Mouse (Mus musculus) spleen, postnatal 36 days (tissue): ENCODE measurements around the gene Eif5b.
"Not testable (repeated sequence)": the region's sequence is repeated elsewhere in the genome, so short reads cannot be mapped to it uniquely, and the experiment has no call there.

Experiments
- DNase-seq, 2 experiments: peaks; one replicate each; pipeline ENCODE4 v3.0.0; 2022; ENCODE audit warnings: low spot score in 2 of 2, mixed read lengths in 1 of 2

Eif5b gene

DNA sequence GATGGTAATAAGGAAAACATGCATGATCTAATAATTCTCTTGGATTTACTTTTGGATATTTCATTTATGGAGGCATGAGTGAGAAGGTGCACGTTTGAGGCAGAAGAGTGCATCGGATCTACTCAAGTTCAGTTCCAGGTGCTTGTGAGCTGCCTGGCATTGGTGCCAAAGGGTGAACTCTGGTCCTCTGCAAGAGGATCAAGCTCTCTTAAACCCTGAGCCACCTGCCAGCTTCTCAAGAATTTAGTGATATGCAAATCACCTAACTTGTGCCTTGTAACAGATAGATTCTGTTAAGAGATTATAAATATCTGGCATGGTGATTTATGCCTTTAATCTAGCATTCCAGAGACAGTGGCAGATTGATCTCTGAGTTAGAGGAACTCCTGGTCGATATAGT is 5.2 kb downstream of the Eif5b start:
- DNase-seq: no peak

DNA sequence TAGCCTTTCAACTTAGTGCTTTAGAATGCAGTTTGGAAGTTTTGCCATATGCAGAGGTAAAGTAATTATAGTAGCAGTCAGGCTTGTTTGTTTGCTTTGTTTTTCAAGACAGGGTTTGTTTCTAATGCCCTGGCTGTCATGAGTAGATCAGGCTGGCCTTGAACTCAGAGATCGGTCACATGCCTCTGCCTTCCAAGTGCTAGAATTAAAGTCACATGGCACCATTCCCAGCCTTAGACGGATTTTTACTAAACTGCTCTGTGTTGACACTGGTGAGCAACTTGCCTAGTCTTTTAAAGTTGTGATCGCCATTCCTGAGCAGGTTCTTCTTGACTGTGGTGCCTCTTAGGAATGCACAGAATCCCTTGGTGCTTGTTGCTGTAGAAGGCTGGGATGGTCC is 8.9 kb downstream of the Eif5b start:
- no peak for DNase-seq

DNA sequence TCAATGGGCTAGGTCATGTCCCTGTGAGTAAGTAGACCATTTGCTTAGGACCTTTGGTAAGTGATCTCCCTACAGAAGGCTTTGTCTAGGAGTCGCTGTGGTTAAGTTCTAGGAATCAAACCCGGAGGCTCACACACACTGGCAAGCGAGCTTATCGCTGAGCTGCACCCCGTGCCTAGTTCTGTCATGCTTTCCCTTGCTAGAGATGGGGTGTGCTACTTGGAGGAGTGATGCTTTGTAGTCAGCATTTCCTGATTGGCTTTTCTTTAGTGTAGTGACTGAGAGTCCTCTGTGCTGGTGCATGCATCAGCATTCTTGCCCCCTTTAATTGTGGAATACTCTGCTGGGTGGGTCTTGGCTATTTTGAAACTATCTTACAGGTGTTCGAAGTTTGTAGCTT is 13.8 kb downstream of the Eif5b start:
- peak; percentile 32 to 47 for DNase-seq

- peak; percentile 66 to 70 for DNase-seq
These were observed 14.3 kb downstream of the Eif5b start for GRCm38 (mm10) chr1:38012104-38012503.

DNA sequence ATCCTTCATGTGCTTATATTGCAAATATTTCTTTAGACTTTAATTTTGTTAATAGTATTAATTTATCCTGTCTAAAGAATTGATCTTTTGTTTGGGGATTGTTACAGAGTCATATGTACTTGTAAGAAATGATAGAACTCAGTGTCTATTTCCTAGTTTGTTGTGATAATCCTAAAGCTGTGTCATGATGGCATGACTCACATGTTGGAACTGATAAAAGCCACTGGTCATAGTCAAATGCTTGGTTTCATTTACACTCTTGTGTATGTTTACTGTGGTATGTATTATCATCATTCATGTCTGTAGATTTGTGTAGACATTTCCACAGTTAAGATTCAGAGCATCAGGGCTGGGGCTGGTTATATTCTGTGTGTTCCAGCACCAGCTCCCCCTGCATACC is 14.7 kb downstream of the Eif5b start:
- DNase-seq: no peak

DNA sequence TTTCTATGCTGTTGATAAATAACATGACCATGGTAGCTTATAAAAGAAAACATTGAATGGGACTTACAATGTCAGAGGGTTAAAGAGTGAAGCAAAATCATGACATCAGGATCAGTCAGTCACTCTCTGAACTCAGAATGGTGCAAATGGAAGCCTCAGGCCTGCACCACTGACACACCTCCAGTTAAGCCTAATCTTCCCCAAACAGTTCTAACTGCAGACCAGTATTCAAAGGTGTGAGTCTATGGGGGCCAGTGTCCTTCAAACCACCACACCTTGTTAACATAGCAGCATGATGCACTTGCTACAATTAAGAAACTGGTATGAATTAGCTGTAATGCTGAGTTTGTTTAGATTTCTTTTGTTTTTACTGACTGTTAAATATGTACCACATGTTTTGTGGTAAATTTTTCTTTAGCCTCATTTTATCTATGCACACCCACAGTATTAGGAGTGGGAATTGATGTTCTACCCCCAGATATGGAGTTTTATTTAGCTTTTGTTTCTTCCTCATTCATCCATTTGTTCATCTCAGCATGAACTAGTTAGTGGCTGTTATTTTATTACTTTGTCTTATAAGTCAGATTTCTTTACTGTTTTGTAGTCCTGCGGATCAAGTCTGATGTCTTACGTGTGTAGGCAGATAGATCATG is 16.9 kb downstream of the Eif5b start:
- no peak for DNase-seq

DNA sequence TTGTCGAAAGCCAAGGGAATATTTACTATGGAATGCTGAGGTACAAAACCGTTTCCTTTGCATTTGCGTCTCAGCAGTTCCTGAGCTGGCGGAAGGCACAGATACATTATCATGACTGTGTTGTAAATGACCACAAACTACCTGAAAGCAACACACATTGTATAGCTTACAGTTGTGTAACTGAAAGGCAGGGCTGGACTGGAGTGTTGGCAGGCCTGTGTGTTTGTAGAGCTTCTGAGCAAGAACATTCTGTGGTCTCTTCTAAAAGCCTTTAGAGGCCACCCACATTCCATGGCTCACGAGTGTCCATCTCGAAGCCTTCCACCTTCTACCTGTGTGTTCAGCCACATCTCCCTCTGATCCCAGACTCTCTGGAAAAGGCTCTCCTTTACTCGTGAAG is 29.5 kb downstream of the Eif5b start:
- no peak for DNase-seq

GRCm38 (mm10) chr1:38031391-38031790 is 33.6 kb downstream of the Eif5b start:
- DNase-seq: no peak

DNA sequence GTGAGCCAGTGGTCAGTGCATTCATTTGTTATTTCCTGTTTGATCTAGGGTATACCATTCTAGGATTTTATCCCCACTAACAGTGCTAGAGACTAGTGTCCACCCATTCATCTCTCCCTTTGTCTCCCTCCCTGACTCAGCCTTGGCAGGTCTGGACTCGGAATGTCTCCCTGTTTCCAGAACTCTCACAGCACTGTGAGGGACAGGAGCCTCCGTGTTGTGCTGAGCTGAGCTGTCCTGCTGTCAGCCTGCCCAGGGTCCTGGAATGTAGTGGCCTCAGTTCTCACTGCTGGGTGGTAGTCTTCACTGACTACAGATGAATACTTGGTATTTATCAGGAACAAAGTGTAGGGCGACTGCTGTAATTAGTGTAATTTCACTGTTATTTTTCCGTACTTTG is 37.7 kb downstream of the Eif5b start:
- DNase-seq: no peak

GRCm38 (mm10) chr1:38037375-38037774 is 39.6 kb downstream of the Eif5b start:
- DNase-seq: no peak

- DNase-seq: no peak
These were observed 41.1 kb downstream of the Eif5b start for GRCm38 (mm10) chr1:38038898-38039297.

DNA sequence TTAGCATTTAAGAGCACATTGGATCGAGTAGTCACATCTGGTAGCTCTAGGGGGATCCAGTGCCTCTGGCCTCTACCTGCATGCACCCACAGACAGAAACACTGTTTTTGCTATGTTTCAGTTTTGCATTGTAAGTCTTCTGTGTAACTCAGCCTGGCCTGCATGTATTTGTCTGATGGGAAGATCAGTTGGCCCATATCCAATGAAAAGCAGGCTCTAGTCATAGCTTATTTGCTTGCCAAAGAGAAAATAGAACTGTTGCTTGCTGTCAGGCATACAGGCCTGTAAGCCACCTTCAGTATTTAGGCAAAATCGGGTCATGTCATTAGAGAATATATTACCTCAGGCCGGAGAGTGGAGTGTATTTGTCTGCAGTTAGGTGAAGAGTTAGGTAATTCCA is 50.3 kb downstream of the Eif5b start:
- no peak for DNase-seq

DNA sequence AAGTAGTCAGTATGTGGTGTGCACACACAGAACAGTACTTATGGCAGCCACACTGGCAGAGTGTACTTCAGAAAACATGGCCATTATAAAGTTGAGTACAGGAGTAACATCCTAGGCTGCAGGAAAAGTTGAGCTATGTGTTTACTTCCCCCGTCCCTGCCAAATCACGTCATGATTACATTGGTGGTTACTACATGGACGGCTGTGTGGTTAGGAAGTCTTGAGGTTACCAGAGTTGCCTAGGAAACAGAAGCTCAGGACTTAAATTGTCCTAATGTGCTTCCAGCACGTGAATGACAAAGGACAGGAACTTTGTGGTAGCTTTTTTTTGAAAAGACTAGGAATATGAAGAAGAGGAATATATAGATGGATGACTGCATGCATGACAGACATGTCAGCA is 51.8 kb downstream of the Eif5b start:
- no peak for DNase-seq

GRCm38 (mm10) chr1:38055176-38055575 is 57.4 kb downstream of the Eif5b start:
- no peak for DNase-seq

- no peak for DNase-seq
These were observed 60.6 kb downstream of the Eif5b start for GRCm38 (mm10) chr1:38058417-38058816.

DNA sequence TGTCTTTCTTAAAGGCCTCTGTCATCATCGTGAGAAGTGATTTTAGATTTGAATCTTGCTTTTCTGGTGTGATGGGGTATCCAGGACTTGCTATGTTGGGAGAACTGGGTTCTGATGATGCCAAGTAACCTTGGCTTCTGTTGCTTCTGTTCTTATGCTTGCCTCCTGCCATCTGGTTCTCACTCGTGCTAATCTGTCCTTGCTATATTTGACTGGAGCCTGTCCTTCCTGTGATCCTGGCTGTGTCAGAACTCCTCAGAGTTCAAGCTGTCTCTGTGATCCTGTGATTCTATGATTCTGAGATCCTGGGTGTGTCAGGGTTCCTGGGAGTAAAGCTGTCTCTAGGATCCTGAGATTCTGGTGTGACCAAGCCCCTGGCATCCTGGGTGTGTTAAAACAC is 64.3 kb downstream of the Eif5b start:
- not testable (repeated sequence) for DNase-seq

DNA sequence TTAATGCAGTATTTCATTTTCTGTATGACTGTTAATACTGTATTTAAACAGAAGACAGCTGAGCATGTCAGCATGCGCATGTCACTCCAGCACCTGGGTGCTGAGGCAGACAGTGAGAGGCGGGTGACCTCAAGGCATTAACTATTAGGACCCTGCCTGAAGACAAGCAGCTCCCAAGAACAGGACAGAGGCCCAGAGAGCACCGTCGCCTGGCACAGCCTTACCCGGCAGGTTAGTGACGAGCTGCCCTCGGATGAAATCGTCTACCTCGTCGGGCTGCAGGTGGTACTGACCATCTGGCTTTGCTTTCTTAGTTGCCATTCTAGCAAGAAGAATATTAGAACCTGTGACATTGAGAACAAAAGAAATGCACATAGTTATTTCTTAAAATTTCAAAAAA is 69.5 kb downstream of the Eif5b start:
- DNase-seq: no peak

GRCm38 (mm10) chr1:38071326-38071725 is 73.5 kb downstream of the Eif5b start:
- no peak for DNase-seq

DNA sequence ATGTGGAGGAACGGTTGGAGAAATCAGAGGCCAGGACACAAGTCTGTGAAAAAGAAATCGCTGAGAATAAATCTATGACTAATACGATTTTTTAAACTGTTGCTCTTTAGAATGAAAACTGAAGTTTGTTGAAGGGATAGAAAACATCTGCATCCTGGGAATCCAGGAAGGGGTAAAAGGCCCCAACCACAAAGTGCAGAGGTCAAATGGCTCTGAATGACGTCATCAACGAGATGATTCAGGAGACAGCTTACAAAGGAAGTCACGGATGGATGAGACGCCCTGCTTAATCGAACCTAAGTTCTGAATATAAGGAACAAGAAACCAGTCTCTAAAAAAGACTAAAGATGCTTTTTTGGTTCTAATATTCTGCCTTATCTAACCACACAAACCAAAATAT is 83.5 kb downstream of the Eif5b start:
- no peak for DNase-seq

DNA sequence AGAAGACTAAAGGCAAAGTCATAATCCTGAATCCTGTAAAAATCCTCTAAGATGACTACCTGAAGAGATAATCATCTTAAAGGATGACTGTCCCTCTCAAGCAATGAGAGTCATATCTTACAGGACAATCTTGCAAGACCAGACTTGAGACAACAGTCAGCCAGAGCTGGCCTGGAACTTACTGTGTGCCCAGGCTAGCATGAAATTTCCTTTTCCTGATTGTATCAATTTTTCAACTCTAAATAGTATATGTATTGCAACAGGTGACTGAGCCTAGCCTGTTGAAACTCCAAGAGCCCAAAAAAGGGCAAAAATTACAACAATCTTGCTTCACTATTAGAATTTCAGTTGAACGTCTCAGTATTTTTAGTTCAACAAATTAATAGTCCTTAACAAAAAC is 105.4 kb downstream of the Eif5b start:
- DNase-seq: no peak

GRCm38 (mm10) chr1:38103813-38104212 is 106.0 kb downstream of the Eif5b start:
- DNase-seq: no peak
